Mouse (Mus musculus) kidney, embryonic 15.5 days (tissue): ENCODE results near the gene Glce. TPM values are rescaled to one million over a fixed set of nuclear protein-coding genes. Genes with fewer than 3 reads are reported as not detected.
A peak's percentile ranks its signal among the peaks of the same experiment; 100 is the strongest.

Source experiments
- ATAC-seq: fragments of 200-750 bp; cut with Nextera tagmentation; replicated peaks from 2 replicates; pipeline ENCODE4 v1.8.0; 2017; ENCODE audit warnings: moderate TSS enrichment; ENCODE audit not compliant: low FRiP score
- H3K27ac ChIP-seq: fragments of 300-500 bp; sonication (generic); 2 replicates; pipeline ENCODE4 v1.5.1; 2015; ENCODE audit warnings: mild to moderate bottlenecking, inconsistent platforms
- H3K27me3 ChIP-seq: fragments of 300-500 bp; sonication (generic); 2 replicates; pipeline ENCODE4 v1.6.1; 2015; ENCODE audit warnings: inconsistent platforms
- H3K36me3 ChIP-seq: fragments of 300-500 bp; sonication (generic); 2 replicates; pipeline ENCODE4 v1.6.1; 2015; ENCODE audit warnings: inconsistent platforms
- H3K4me1 ChIP-seq: fragments of 300-500 bp; sonication (generic); 2 replicates; pipeline ENCODE4 v1.6.1; 2015; ENCODE audit warnings: inconsistent platforms
- H3K4me2 ChIP-seq: fragments of 300-500 bp; sonication (generic); 2 replicates; pipeline ENCODE4 v1.6.1; 2015; ENCODE audit warnings: moderate library complexity, mild to moderate bottlenecking, inconsistent platforms
- H3K4me3 ChIP-seq: fragments of 300-500 bp; sonication (generic); replicated peaks from 2 replicates; pipeline ENCODE4 v1.5.1; 2015; ENCODE audit warnings: mild to moderate bottlenecking, inconsistent platforms
- H3K9ac ChIP-seq: fragments of 300-500 bp; sonication (generic); 2 replicates; pipeline ENCODE4 v1.6.1; 2015; ENCODE audit warnings: mild to moderate bottlenecking, inconsistent platforms
- H3K9me3 ChIP-seq: fragments of 300-500 bp; sonication (generic); replicated peaks from 2 replicates; pipeline ENCODE4 v1.6.1; 2016; ENCODE audit warnings: inconsistent platforms
- WGBS: fragments of 180-500 bp; shearing (Covaris S2); methylation state at CpG from one replicate; pipeline ENCODE4 v1.1.7; 2015; ENCODE audit warnings: mixed read lengths; 5-methylcytosine and 5-hydroxymethylcytosine counted together
- polyA plus RNA-seq: library from polyadenylated mRNA; unstranded; fragments of >200 nt; fragmentation: Nextera tagmentation; extraction: Ambion mirVana; gene quantifications from 2 replicates; pipeline ENCODE4 v1.2.1, GENCODE M21; 2015

The Glce gene
- 19.0 and 20.2 TPM in 2 replicates for polyA plus RNA-seq

- peaks cover 4% of the 10 kb centered on the region; the same call in 1 of the 2 replicates for H3K4me1 ChIP-seq
- peak within 1 kb of the TSS; percentile 94 for H3K4me3 ChIP-seq
- no peaks in the 10 kb centered on the region for H3K9me3 ChIP-seq
- H3K27ac ChIP-seq, result peak within 1 kb of the TSS; percentile 94
- peak within 1 kb of the TSS; percentile 95 for H3K4me2 ChIP-seq
- H3K9ac ChIP-seq, result peak within 1 kb of the TSS; percentile 98
- peaks cover 5% of the 10 kb centered on the region; the same call in 1 of the 2 replicates for H3K27me3 ChIP-seq
- WGBS, result under 1% methylated on average over 51 of the region's 51 CpGs
- ATAC-seq, result peak; percentile 100
- H3K36me3 ChIP-seq, result no peaks in the 10 kb centered on the region
Observed at GRCm38 (mm10) chr9:62122508-62123215, at the start of gene Glce. Glce (minus strand) TSS chr9:62122655.

DNA sequence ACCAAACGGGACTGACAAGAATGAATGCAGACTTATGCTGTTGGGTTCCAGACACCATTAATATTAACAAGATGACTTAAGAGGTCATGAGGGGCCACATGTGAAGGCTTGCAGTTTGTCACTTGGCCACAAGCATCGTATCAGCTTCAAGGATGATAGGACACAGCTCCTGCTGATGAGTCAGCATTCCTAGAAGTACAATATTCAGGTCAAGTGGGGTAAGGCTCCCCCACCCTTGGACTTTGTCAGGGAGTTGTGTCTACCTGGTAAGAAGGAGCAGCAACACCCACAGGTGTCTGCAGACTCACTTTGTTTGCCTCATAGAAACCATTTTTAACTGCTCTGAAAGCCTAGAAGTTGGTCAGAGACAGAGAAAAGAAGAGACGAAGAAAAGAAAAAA is 49.8 kb upstream of the Glce start:
- Histone ChIP-seq H3K36me3 (no peaks in the 10 kb centered on the region), H3K27ac (no peak overlapping the region), H3K27me3 (no peaks in the 10 kb centered on the region), H3K4me1 (peaks cover 4% of the 10 kb centered on the region; the same call in 1 of the 2 replicates), H3K4me3 (no peak overlapping the region), H3K9ac (no peak overlapping the region), H3K4me2 (no peak overlapping the region), H3K9me3 (no peaks in the 10 kb centered on the region)
- WGBS, result 73% methylated on average over 3 of the region's 3 CpGs
- no peak for ATAC-seq

GRCm38 (mm10) chr9:62170921-62171320 is 48.5 kb upstream of the Glce start:
- Histone ChIP-seq H3K4me2 (no peak overlapping the region), H3K27me3 (no peaks in the 10 kb centered on the region), H3K36me3 (no peaks in the 10 kb centered on the region), H3K9me3 (no peaks in the 10 kb centered on the region), H3K27ac (no peak overlapping the region), H3K9ac (no peak overlapping the region), H3K4me1 (peaks cover 11% of the 10 kb centered on the region; the same call in 1 of the 2 replicates), H3K4me3 (no peak overlapping the region)
- ATAC-seq, result no peak
- 92% methylated on average over 2 of the region's 2 CpGs for WGBS

- Histone ChIP-seq H3K4me1 (peaks cover 11% of the 10 kb centered on the region; the same call in 1 of the 2 replicates), H3K27me3 (no peaks in the 10 kb centered on the region), H3K27ac (no peak overlapping the region), H3K4me3 (no peak overlapping the region), H3K36me3 (no peaks in the 10 kb centered on the region), H3K9ac (no peak overlapping the region), H3K9me3 (no peaks in the 10 kb centered on the region), H3K4me2 (no peak overlapping the region)
- 55% methylated on average over 5 of the region's 5 CpGs for WGBS
- no peak for ATAC-seq
Observed at GRCm38 (mm10) chr9:62166621-62167020, 44.2 kb upstream of the Glce start.

DNA sequence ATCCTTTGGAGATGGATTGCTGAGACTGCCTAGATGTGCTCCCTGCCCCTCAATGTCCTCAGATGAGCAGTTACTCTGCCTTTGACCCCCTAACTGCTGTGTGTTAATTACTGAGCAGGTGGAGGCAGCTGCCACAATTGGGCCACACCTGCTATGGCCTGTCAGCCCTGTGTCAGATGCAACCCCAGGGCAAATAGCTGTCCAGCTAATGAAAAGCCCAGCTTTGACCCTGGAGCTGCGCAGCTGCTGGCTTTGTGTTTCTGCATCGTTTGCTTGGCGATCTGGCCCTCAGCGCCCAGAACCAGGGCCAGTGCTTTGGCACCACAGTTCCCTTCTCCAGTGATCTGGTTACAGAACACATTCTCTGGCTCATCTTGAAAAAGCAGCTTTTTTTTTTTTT is 43.7 kb upstream of the Glce start:
- Histone ChIP-seq H3K4me3 (no peak overlapping the region), H3K27me3 (no peaks in the 10 kb centered on the region), H3K9me3 (no peaks in the 10 kb centered on the region), H3K27ac (no peak overlapping the region), H3K4me1 (peaks cover 13% of the 10 kb centered on the region), H3K4me2 (no peak overlapping the region), H3K9ac (no peak overlapping the region), H3K36me3 (no peaks in the 10 kb centered on the region)
- ATAC-seq, result no peak
- WGBS, result 37% methylated on average over 4 of the region's 4 CpGs

DNA sequence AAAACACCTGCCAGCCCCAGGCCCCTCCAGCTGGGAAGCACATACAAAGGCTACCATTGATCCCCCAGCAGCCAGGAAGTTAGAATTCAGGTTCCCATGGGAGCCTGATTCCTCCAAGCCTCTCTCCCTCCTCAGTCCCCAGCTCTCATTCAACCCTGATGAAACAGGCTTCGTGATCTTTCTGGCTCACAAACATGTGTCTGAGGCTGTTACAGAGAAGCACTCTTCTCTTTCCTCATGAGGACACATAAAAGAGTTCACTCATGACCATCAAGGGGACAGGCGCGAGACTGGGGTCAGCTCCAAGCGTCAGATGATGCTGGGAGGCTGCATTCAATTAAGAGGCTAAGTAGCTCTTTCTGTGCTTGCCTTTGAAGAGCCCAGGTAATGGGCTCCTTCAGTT is 40.4 kb upstream of the Glce start:
- peaks cover 21% of the 10 kb centered on the region for H3K4me1 ChIP-seq
- H3K4me2 ChIP-seq, result no peak overlapping the region
- no peak overlapping the region for H3K9ac ChIP-seq
- ATAC-seq, result no peak
- no peak overlapping the region for H3K4me3 ChIP-seq
- H3K27me3 ChIP-seq, result no peaks in the 10 kb centered on the region
- H3K27ac ChIP-seq, result no peak overlapping the region
- no peaks in the 10 kb centered on the region for H3K9me3 ChIP-seq
- no peaks in the 10 kb centered on the region for H3K36me3 ChIP-seq
- 37% methylated on average over 4 of the region's 4 CpGs for WGBS

DNA sequence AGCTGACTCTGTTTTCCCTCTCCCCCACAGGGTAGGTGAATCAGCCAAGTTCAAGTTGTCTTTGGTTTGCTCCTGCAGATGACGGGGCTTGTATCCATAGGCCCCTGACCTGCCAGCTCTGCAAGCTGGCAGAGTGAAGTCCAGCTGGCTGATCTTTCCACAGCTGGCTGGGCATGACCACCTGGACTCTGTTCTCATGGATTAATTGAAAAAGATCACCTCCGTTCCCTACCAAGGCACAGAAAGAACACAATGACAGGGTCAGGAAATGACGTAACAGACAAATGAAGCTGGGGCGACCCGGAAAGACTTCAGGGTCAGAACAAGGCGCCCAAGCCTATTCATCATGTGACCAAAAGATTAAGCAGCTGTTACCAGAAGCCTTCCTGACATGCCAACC is 38.3 kb upstream of the Glce start:
- Histone ChIP-seq H3K36me3 (no peaks in the 10 kb centered on the region), H3K9me3 (no peaks in the 10 kb centered on the region), H3K9ac (no peak overlapping the region), H3K4me1 (peaks cover 14% of the 10 kb centered on the region), H3K27ac (no peak overlapping the region), H3K4me3 (no peak overlapping the region), H3K4me2 (0 out of 2 replicates have a peak overlapping the region, but pooled peaks have one; percentile 14), H3K27me3 (no peaks in the 10 kb centered on the region)
- 0 out of 2 replicates have a peak, but pooled peaks have one; percentile 36 for ATAC-seq
- 18% methylated on average over 6 of the region's 6 CpGs for WGBS

- Histone ChIP-seq H3K4me2 (no peak overlapping the region), H3K27me3 (no peaks in the 10 kb centered on the region), H3K27ac (no peak overlapping the region), H3K9ac (no peak overlapping the region), H3K9me3 (no peaks in the 10 kb centered on the region), H3K4me1 (peaks cover 14% of the 10 kb centered on the region), H3K4me3 (no peak overlapping the region), H3K36me3 (no peaks in the 10 kb centered on the region)
- WGBS, result 77% methylated on average over 4 of the region's 4 CpGs
- ATAC-seq, result no peak
Observed at GRCm38 (mm10) chr9:62158746-62159145, 36.3 kb upstream of the Glce start.

GRCm38 (mm10) chr9:62155821-62156220 is 33.4 kb upstream of the Glce start:
- ATAC-seq, result no peak
- no peak overlapping the region for H3K9ac ChIP-seq

DNA sequence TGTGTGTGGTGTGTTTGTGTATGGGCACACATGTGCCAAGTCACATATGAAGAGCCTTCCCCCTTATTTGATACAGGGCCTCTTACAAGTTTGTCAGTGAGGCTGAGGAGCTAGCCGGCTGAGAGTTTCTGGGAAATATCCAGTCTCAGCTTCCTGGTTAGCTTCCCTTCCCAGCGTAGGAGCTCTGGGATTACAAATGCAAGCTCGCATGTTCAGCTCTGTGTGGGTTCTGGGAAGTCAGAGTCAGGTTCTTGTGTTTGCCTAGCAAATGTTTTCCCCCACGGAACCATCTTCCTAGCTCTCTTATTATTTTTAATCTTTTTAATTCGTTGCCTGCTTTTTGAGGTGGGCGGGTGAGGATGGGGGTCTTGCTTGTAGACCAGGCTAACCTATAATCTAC is 32.9 kb upstream of the Glce start:
- no peaks in the 10 kb centered on the region for H3K9me3 ChIP-seq
- no peak overlapping the region for H3K9ac ChIP-seq
- no peak overlapping the region for H3K4me2 ChIP-seq
- H3K4me1 ChIP-seq, result peaks cover under 1% of the 10 kb centered on the region; the same call in 1 of the 2 replicates
- ATAC-seq, result no peak
- H3K27ac ChIP-seq, result no peak overlapping the region
- H3K4me3 ChIP-seq, result no peak overlapping the region
- no peaks in the 10 kb centered on the region for H3K27me3 ChIP-seq
- WGBS, result 75% methylated on average over 6 of the region's 6 CpGs
- H3K36me3 ChIP-seq, result no peaks in the 10 kb centered on the region

More at GRCm38 (mm10) chr9:62155821-62156220, 33.4 kb upstream of the Glce start:
- no peak overlapping the region for H3K27ac ChIP-seq
- no peaks in the 10 kb centered on the region for H3K27me3 ChIP-seq
- H3K4me3 ChIP-seq, result no peak overlapping the region
- H3K36me3 ChIP-seq, result no peaks in the 10 kb centered on the region
- WGBS, result 15% methylated on average over 4 of the region's 4 CpGs
- H3K4me1 ChIP-seq, result peaks cover 4% of the 10 kb centered on the region
- no peak overlapping the region for H3K4me2 ChIP-seq
- no peaks in the 10 kb centered on the region for H3K9me3 ChIP-seq

GRCm38 (mm10) chr9:62154956-62155355 is 32.5 kb upstream of the Glce start:
- no peaks in the 10 kb centered on the region for H3K9me3 ChIP-seq
- H3K9ac ChIP-seq, result no peak overlapping the region
- WGBS, result 74% methylated on average over 7 of the region's 7 CpGs
- H3K27ac ChIP-seq, result no peak overlapping the region
- no peak overlapping the region for H3K4me2 ChIP-seq
- H3K27me3 ChIP-seq, result no peaks in the 10 kb centered on the region
- no peak for ATAC-seq
- no peaks in the 10 kb centered on the region for H3K4me1 ChIP-seq
- no peak overlapping the region for H3K4me3 ChIP-seq
- no peaks in the 10 kb centered on the region for H3K36me3 ChIP-seq

GRCm38 (mm10) chr9:62154551-62154950 is 32.1 kb upstream of the Glce start:
- no peak overlapping the region for H3K4me2 ChIP-seq
- WGBS, result 62% methylated on average over 3 of the region's 3 CpGs
- no peaks in the 10 kb centered on the region for H3K27me3 ChIP-seq
- ATAC-seq, result no peak
- H3K27ac ChIP-seq, result no peak overlapping the region
- H3K4me3 ChIP-seq, result no peak overlapping the region
- H3K9me3 ChIP-seq, result no peaks in the 10 kb centered on the region
- H3K9ac ChIP-seq, result no peak overlapping the region
- H3K4me1 ChIP-seq, result no peaks in the 10 kb centered on the region
- H3K36me3 ChIP-seq, result no peaks in the 10 kb centered on the region
